Mouse (Mus musculus) bone marrow, adult 2 months (tissue): Measurements from ENCODE around the gene Ndufb7. TPM values are rescaled to one million over a fixed set of nuclear protein-coding genes. Genes with fewer than 3 reads are reported as not detected.

Experiments used
- H3K27ac ChIP-seq: fragments of 200-500 bp; 2 replicates; pipeline ENCODE4 v1.5.1; 2012; ENCODE audit warnings: low read depth, mild to moderate bottlenecking, control low read depth, inconsistent platforms, low read length; ENCODE audit not compliant: control insufficient read depth, poor library complexity, insufficient read depth
- H3K4me1 ChIP-seq: fragments of 200-500 bp; 2 replicates; pipeline ENCODE4 v1.6.1; 2011; ENCODE audit warnings: low read length; ENCODE audit not compliant: control insufficient read depth, insufficient read depth
- H3K4me3 ChIP-seq: fragments of 200-500 bp; replicated peaks from 2 replicates; pipeline ENCODE3; 2011; ENCODE audit warnings: mild to moderate bottlenecking, low read depth, low read length, control low read depth; ENCODE audit not compliant: control insufficient read depth
- CTCF ChIP-seq: fragments of 200-500 bp; IDR thresholded peaks from 2 replicates; pipeline ENCODE4 v1.5.1; 2011; ENCODE audit warnings: low read length, control low read depth; ENCODE audit not compliant: control insufficient read depth, insufficient read depth
- POLR2A ChIP-seq: fragments of 200-500 bp; IDR thresholded peaks from 2 replicates; pipeline ENCODE4 v1.6.1; 2011; ENCODE audit warnings: low read depth, mild to moderate bottlenecking, control low read depth, low read length, borderline replicate concordance; ENCODE audit not compliant: control insufficient read depth
- WGBS: fragments of 180-500 bp; shearing (Covaris S2); methylation state at CpG from one replicate; pipeline ENCODE4 v1.1.7; 2018; 5-methylcytosine and 5-hydroxymethylcytosine counted together
- polyA plus RNA-seq: library from polyadenylated mRNA; stranded (reverse); fragments of >200 nt; gene quantifications from 2 replicates; pipeline ENCODE4 v1.2.4, GENCODE M21; 2011; ENCODE audit warnings: low replicate concordance; ENCODE audit not compliant: missing spikeins, insufficient read depth, insufficient read length

Gene Ndufb7
- polyA plus RNA-seq, 1 experiment, result 480 TPM

DNA sequence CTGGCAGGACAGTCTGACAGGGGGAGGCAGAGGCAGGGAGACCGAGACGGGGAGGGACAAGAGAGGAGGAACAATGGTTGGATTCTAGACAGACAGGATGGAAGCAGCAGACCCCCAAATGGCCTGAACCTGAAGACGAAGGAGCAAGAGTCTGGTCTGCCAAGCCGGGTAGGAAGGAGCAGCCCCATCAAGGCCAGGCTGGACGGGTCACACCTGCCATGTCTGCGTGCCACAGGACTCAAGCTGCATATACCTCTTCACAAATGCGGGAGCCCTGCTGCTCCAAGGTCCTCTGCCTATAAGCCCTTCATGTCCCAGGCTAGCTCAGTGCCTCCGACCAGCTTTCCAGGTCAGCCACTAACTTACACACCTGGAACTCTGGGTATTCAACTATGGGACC, 13.2 kb downstream of the Ndufb7 start:
- Histone ChIP-seq H3K4me1 (no peaks in the 10 kb centered on the region; the same call in 1 of the 2 replicates), H3K27ac (no peak overlapping the region), H3K4me3 (no peak overlapping the region)
- no peak for TF ChIP-seq CTCF
- no peak for TF ChIP-seq POLR2A
- WGBS, result 94% methylated on average over 8 of the region's 8 CpGs

DNA sequence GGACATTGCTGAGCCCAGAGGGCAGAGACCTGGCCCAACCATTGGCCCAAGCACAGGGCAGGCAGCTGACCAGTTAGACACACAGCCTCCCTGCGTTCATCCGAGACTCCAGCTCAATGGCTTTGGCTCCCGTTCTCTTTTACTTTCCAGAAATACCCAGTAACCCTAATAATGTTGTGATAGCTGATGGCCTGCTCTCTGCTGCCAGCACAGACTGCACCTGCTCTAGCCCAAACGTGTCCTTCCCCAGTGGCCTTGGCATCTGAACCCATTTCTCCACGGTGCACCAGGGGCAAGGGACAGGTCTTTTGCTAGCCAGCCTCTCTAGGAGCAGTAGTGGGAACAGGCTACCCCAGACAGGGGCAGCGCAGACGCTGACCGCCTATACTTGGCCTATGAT, 14.4 kb downstream of the Ndufb7 start:
- 89% methylated on average over 8 of the region's 8 CpGs for WGBS
- Histone ChIP-seq H3K4me3 (no peak overlapping the region), H3K4me1 (no peaks in the 10 kb centered on the region; the same call in 1 of the 2 replicates), H3K27ac (no peak overlapping the region)
- TF ChIP-seq CTCF (no peak), POLR2A (no peak)

- TF ChIP-seq CTCF (no peak), POLR2A (no peak)
- no peak overlapping the region for H3K4me3 ChIP-seq
- H3K4me1 ChIP-seq, result no peaks in the 10 kb centered on the region; the same call in 1 of the 2 replicates
- no peak overlapping the region for H3K27ac ChIP-seq
- WGBS, result 84% methylated on average over 8 of the region's 8 CpGs
Measured at GRCm38 (mm10) chr8:83582226-83582625, 15.8 kb downstream of the Ndufb7 start.

GRCm38 (mm10) chr8:83583236-83583635, 16.8 kb downstream of the Ndufb7 start:
- TF ChIP-seq CTCF, result no peak
- TF ChIP-seq POLR2A, result no peak
- Histone ChIP-seq H3K27ac (no peak overlapping the region), H3K4me1 (no peaks in the 10 kb centered on the region; the same call in 1 of the 2 replicates), H3K4me3 (no peak overlapping the region)
- 85% methylated on average over 15 of the region's 15 CpGs for WGBS

DNA sequence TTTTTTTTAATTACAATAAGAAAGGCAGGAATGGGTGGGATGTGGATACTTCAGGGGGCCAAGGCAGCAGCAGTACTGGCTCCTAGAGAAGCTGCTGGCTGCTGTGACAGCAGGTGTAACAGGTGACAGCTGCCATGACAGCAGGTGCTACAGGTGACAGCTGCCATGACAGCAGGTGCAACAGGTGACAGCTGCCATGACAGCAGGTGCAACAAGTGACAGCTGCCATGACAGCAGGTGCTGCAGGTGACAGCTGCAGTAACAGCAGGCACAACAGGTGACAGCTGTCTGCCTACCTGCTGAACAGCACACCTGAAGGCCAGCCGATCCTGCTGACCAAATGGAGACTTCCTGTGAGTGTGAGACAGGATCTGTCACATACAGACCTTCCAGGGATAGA, 18.3 kb downstream of the Ndufb7 start:
- Histone ChIP-seq H3K27ac (no peak overlapping the region), H3K4me3 (no peak overlapping the region), H3K4me1 (no peaks in the 10 kb centered on the region; the same call in 1 of the 2 replicates)
- WGBS, result 89% methylated on average over 1 of the region's 1 CpGs
- TF ChIP-seq POLR2A (no peak), CTCF (no peak)

DNA sequence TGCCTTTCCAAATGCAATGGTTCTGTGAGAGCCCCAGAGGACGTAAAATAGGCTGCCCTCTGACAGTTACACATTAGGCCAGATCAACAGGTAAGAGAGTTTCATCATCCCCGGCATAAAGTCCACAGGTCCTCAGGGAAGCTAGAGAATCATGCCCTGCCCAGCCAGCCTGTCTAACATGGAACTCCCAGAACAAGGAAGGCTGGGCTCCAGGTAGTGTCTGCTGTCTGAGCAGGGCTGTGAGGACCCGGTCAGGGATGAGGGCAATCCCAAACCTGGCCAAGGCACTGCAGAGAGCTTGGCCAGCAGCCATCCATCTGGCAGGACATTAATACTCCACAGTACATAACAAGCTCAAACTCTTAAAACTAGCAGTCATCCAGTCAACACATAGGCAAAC, 18.9 kb downstream of the Ndufb7 start:
- Histone ChIP-seq H3K4me1 (no peaks in the 10 kb centered on the region; the same call in 1 of the 2 replicates), H3K27ac (no peak overlapping the region), H3K4me3 (no peak overlapping the region)
- 76% methylated on average over 3 of the region's 3 CpGs for WGBS
- TF ChIP-seq POLR2A (no peak), CTCF (no peak)

DNA sequence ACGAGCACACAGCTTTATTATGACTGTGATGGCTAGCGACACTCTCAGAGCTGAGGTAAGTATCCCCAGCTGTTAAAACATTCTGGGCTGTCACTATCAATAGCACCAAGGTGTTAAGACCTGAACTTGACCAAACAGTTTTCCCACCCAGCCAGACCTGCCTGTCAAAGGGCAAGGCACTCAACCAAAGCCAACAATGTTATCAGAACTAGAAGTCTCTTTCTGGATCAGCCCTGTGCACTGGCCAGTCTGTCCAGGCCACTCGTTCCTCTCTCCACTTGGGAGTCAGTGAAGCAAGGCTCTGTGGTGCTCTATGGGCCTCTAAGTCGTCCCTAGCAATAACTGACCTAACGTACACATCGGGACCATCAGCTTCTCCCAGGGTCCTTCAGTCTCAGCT, 21.2 kb downstream of the Ndufb7 start:
- no peak for TF ChIP-seq POLR2A
- TF ChIP-seq CTCF, result no peak
- H3K4me1 ChIP-seq, result no peaks in the 10 kb centered on the region; the same call in 1 of the 2 replicates
- H3K4me3 ChIP-seq, result no peak overlapping the region
- H3K27ac ChIP-seq, result no peak overlapping the region
- 92% methylated on average over 6 of the region's 6 CpGs for WGBS

GRCm38 (mm10) chr8:83588886-83589285, 22.4 kb downstream of the Ndufb7 start:
- 84% methylated on average over 5 of the region's 5 CpGs for WGBS
- H3K4me1 ChIP-seq, result no peaks in the 10 kb centered on the region; the same call in 1 of the 2 replicates
- no peak overlapping the region for H3K4me3 ChIP-seq
- TF ChIP-seq POLR2A (no peak), CTCF (no peak)
- H3K27ac ChIP-seq, result no peak overlapping the region

DNA sequence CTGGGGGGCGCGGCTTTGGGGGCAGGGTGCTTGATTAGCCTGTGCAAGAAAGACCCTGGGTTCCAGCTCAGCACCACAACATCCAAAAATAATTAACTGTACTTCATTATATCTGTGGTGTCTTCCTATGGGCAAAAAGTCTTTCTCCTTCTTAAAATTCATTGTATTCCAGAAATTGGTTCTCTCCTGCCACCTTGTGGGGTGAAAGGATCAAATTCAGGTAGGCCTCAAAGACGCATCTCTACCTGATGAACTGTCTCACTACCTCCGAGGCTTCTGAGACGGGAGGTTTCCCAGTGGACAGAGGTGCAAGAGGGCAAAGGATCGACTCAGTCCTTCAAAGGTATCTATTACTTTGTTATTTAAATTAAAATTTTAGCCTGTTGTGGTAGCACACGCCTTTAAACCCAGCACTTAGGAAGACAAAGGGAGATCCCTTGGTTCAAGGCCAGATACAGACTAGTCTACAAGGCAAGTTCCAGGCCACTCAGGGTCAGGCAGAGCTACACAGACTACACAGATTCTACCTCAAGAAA, 24.1 kb downstream of the Ndufb7 start:
- no peak for TF ChIP-seq CTCF
- 84% methylated on average over 7 of the region's 7 CpGs for WGBS
- Histone ChIP-seq H3K4me1 (no peaks in the 10 kb centered on the region; the same call in 1 of the 2 replicates), H3K4me3 (no peak overlapping the region), H3K27ac (no peak overlapping the region)
